Mouse (Mus musculus): ENCODE data around the gene Mecom. TPM values are rescaled to one million over a fixed set of nuclear protein-coding genes. Genes with fewer than 3 reads are reported as not detected.

The Mecom gene
- polyA plus RNA-seq, 1 experiment from 2014 or later, result 41.8 TPM

DNA sequence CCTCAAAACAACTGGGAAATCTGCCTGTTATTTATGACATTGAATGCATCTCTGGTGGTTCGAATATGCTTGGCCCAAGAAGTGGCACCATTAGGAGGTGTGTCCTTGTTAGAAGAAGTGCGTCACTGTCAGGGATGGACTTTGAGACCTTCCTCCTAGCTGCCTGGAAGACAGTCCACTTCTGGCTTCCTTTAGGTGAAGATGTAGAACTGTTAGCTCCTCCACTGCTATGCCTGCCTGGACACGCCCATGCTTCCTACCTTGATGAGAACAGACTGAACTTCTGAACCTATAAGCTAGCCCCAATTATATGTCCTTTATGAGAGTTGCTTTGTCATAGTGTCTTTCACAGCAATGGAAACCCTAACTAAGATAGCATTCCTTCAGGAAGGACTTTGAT, 352.6 kb downstream of the Mecom start:
- Histone ChIP-seq H3K4me3 (ENCODE audit: low read depth, low read length) (no peak overlapping the region), H3K4me2 (no peak overlapping the region), H3K27me3 (ENCODE audit: control insufficient read depth, insufficient read depth, low read length) (no peaks in the 10 kb centered on the region), H3K9me3 (replicated peaks; ENCODE audit: control insufficient read depth, low read length) (no peaks in the 10 kb centered on the region), H3K9ac (ENCODE audit: low read depth, low read length) (no peak overlapping the region), H3K36me3 (ENCODE audit: control insufficient read depth, insufficient read depth, low read length) (no peaks in the 10 kb centered on the region), H3K27ac (ENCODE audit: low read depth, low read length) (no peak overlapping the region), H3K4me1 (ENCODE audit: control insufficient read depth, insufficient read depth, low read length) (peaks cover 3% of the 10 kb centered on the region; the same call in 1 of the 2 replicates)
- no peak for ATAC-seq (replicated peaks; ENCODE audit: insufficient number of reproducible peaks, low FRiP score, low TSS enrichment)
- WGBS (ENCODE audit: insufficient replicate concordance), result 88% methylated on average over 3 of the region's 3 CpGs

DNA sequence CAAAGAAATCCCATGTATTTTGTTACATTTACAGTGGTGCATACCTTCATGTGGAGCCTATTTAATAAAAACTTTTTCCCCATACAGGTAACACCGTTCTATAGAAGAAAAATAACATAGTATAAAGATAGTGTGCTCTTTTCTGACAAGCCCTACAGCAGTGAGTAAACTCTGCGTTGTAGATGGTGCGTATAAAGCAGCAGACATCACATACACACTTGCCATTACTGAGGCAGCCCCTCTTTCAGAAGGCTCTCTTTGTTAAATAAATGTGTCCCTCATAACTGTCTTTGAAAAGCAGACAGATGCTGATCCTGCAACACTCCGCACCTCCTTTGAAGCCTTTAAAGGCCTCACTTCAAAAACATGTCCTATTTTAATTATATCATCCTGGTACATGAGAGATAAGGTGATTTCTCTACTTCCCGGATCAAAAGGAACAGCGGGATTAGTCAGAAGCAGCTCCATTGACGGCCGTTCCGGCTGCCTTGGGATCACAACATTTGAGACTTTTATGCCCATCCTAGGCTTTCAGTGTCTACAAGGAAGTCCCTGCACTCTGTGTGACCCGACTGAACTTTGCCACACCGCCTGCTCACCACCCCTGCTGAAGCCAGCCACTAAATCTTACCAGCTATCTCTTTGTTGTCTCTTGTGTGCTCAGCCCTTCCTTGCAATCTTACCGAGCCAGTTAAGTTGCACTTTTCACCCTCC, 355.4 kb downstream of the Mecom start:
- H3K36me3 ChIP-seq (ENCODE audit: control insufficient read depth, insufficient read depth, low read length), result no peaks in the 10 kb centered on the region
- no peaks in the 10 kb centered on the region for H3K27me3 ChIP-seq (ENCODE audit: control insufficient read depth, insufficient read depth, low read length)
- H3K4me3 ChIP-seq (ENCODE audit: low read depth, low read length), result no peak overlapping the region
- WGBS (ENCODE audit: insufficient replicate concordance), result 35% methylated on average over 12 of the region's 12 CpGs
- 0 out of 2 replicates have a peak overlapping the region, but pooled peaks have one; percentile 2 for H3K4me2 ChIP-seq
- no peak for ATAC-seq (replicated peaks; ENCODE audit: insufficient number of reproducible peaks, low FRiP score, low TSS enrichment)
- no peak overlapping the region for H3K27ac ChIP-seq (ENCODE audit: low read depth, low read length)
- H3K9me3 ChIP-seq (replicated peaks; ENCODE audit: control insufficient read depth, low read length), result no peaks in the 10 kb centered on the region
- H3K4me1 ChIP-seq (ENCODE audit: control insufficient read depth, insufficient read depth, low read length), result peaks cover 5% of the 10 kb centered on the region; the same call in 1 of the 2 replicates
- H3K9ac ChIP-seq (ENCODE audit: low read depth, low read length), result no peak overlapping the region

DNA sequence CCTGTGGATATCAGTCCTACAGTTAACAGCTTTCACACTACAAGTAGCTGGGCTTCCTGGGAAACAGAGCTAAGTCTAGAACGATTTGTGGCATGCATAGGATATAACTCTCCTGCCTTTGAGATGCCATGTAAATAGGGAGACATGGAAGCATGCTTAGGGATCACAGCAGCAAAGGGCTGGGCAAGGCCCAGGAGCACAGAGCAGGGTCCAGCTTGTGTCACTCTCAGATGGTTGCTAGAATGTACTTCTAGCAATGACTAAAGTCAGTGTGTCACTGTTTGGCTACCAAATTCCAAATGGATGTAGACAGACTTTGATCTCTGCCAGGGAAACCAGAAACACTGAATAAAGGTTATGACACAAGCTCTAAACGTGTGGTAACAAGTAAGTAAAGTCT, 358.5 kb downstream of the Mecom start:
- no peak overlapping the region for H3K27ac ChIP-seq (ENCODE audit: low read depth, low read length)

DNA sequence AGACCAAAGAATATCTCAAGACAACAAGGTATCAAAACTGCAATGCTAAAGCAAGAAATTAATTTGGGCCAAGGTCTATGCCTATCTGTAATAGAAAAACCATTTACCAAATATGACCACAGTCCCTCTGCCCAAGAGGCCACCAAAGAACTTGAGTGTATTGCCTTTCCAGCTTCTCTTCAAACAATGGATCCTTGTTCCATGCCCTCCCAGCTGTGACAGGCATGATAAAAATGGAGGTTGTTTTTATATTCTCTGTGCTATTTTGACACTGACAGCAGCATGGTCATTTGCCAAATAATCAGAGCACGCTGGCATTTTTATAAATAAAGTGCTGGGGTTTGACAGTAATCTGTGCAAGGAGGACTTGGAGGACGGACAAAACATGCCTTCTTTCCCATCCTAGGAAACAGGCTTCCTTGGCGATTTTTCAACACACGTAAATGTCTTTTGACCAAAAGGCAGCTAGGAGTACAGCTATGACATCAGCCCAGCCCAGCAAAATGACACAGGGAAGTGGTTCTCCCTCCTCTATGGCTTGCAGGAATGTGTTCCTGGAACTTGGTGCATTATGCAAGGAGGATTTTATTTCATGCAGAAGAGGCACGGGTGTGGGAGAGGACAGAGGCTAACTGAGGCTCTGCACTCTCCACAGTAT, 359.9 kb downstream of the Mecom start:
- H3K4me2 ChIP-seq, result no peak overlapping the region
- no peak overlapping the region for H3K27ac ChIP-seq (ENCODE audit: low read depth, low read length)
- H3K27me3 ChIP-seq (ENCODE audit: control insufficient read depth, insufficient read depth, low read length), result no peaks in the 10 kb centered on the region
- ATAC-seq (replicated peaks; ENCODE audit: insufficient number of reproducible peaks, low FRiP score, low TSS enrichment), result no peak
- 55% methylated on average over 5 of the region's 5 CpGs for WGBS (ENCODE audit: insufficient replicate concordance)
- no peak overlapping the region for H3K9ac ChIP-seq (ENCODE audit: low read depth, low read length)
- no peaks in the 10 kb centered on the region for H3K9me3 ChIP-seq (replicated peaks; ENCODE audit: control insufficient read depth, low read length)
- no peak overlapping the region for H3K4me3 ChIP-seq (ENCODE audit: low read depth, low read length)
- H3K4me1 ChIP-seq (ENCODE audit: control insufficient read depth, insufficient read depth, low read length), result peaks cover 5% of the 10 kb centered on the region; the same call in 1 of the 2 replicates
- H3K36me3 ChIP-seq (ENCODE audit: control insufficient read depth, insufficient read depth, low read length), result no peaks in the 10 kb centered on the region

More for the DNA sequence above, 358.5 kb downstream of the Mecom start:
- no peaks in the 10 kb centered on the region for H3K9me3 ChIP-seq (replicated peaks; ENCODE audit: control insufficient read depth, low read length)
- H3K27me3 ChIP-seq (ENCODE audit: control insufficient read depth, insufficient read depth, low read length), result no peaks in the 10 kb centered on the region
- H3K4me2 ChIP-seq, result no peak overlapping the region
- H3K4me1 ChIP-seq (ENCODE audit: control insufficient read depth, insufficient read depth, low read length), result peaks cover 5% of the 10 kb centered on the region; the same call in 1 of the 2 replicates
- H3K4me3 ChIP-seq (ENCODE audit: low read depth, low read length), result no peak overlapping the region
- no peak overlapping the region for H3K9ac ChIP-seq (ENCODE audit: low read depth, low read length)
- whole genome bisulfite sequencing (ENCODE audit: insufficient replicate concordance), result 70% methylated on average over 2 of the region's 2 CpGs
- H3K36me3 ChIP-seq (ENCODE audit: control insufficient read depth, insufficient read depth, low read length), result no peaks in the 10 kb centered on the region
- ATAC-seq (replicated peaks; ENCODE audit: insufficient number of reproducible peaks, low FRiP score, low TSS enrichment), result no peak

DNA sequence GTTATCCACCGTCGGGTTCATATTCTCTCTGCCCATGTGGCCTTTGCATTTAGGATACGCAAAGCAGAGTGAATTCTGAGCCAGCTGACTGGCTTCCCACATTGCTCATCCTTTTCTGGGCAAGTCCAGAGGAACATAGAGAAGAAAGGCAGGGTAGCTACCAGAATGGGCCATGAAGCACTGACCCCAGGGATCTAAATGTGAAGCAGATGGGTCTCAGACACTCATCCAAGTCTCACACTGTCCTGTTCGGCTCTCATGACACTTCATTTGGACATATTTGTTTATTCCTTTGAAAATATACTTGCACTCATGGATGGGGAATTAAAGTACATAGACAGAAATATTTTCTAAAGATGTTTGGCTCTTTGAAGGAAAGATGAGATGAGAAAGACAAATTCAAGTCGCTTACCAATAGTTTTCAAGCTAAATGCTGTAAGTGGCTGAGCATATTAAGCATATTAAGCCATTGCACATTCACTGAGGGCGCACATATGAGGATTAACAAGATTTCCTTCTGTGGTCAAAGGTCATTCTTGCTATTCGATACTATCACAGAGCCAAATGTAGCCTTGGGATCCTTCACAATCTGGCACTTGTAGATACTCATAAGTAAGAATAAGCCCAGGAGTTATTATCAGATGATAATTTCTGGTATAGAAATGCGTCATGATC, 365.9 kb downstream of the Mecom start:
- Histone ChIP-seq H3K9me3 (replicated peaks; ENCODE audit: control insufficient read depth, low read length) (no peaks in the 10 kb centered on the region), H3K4me3 (ENCODE audit: low read depth, low read length) (no peak overlapping the region), H3K4me1 (ENCODE audit: control insufficient read depth, insufficient read depth, low read length) (no peaks in the 10 kb centered on the region), H3K9ac (ENCODE audit: low read depth, low read length) (no peak overlapping the region), H3K27me3 (ENCODE audit: control insufficient read depth, insufficient read depth, low read length) (no peaks in the 10 kb centered on the region), H3K27ac (ENCODE audit: low read depth, low read length) (no peak overlapping the region), H3K36me3 (ENCODE audit: control insufficient read depth, insufficient read depth, low read length) (no peaks in the 10 kb centered on the region), H3K4me2 (no peak overlapping the region)
- 84% methylated on average over 8 of the region's 8 CpGs for WGBS (ENCODE audit: insufficient replicate concordance)
- no peak for ATAC-seq (replicated peaks; ENCODE audit: insufficient number of reproducible peaks, low FRiP score, low TSS enrichment)

DNA sequence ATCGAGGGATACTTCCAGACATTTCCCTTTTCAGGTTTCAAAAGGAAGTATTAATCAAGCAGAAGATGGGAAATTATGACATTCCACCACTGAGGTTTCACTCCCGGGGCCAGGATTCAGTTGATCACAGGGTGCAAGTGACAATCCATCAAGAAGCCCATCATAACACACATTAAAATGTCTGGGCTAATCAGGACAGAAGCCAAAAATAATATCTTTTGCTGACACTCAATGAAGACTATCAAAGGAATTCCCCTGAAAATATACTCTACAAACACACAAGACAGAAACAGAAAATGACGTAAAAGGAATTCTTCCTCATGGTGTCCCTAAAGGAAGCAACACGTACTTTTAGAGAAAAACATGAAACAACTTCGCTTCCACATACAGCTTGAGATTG, 371.2 kb downstream of the Mecom start:
- no peak overlapping the region for H3K27ac ChIP-seq (ENCODE audit: low read depth, low read length)
- no peak overlapping the region for H3K9ac ChIP-seq (ENCODE audit: low read depth, low read length)
- ATAC-seq (replicated peaks; ENCODE audit: insufficient number of reproducible peaks, low FRiP score, low TSS enrichment), result no peak
- no peaks in the 10 kb centered on the region for H3K9me3 ChIP-seq (replicated peaks; ENCODE audit: control insufficient read depth, low read length)
- H3K4me1 ChIP-seq (ENCODE audit: control insufficient read depth, insufficient read depth, low read length), result no peaks in the 10 kb centered on the region
- H3K4me3 ChIP-seq (ENCODE audit: low read depth, low read length), result no peak overlapping the region
- no peaks in the 10 kb centered on the region for H3K27me3 ChIP-seq (ENCODE audit: control insufficient read depth, insufficient read depth, low read length)
- no peak overlapping the region for H3K4me2 ChIP-seq
- H3K36me3 ChIP-seq (ENCODE audit: control insufficient read depth, insufficient read depth, low read length), result no peaks in the 10 kb centered on the region
- 82% methylated on average over 5 of the region's 5 CpGs for WGBS (ENCODE audit: insufficient replicate concordance)

DNA sequence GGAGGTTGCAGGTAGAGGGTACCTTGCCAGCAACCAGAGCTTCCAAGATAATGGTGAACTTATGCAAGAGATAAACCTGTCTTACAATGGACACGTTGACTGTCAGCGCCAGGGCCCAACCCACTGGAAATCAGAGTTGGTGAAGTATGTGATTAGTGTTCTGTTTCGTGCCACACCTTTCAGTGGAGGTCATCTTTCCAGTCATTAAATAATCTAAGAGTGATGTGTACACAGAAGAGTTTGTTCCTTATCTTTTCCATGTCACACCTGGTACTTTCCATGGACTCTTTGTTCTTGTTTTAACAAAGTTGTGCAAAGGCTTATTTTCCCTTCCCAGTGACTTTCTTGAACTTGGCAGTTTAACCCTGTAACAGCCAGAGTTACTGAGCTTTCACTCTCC, 374.0 kb downstream of the Mecom start:
- Histone ChIP-seq H3K27me3 (ENCODE audit: control insufficient read depth, insufficient read depth, low read length) (no peaks in the 10 kb centered on the region), H3K36me3 (ENCODE audit: control insufficient read depth, insufficient read depth, low read length) (no peaks in the 10 kb centered on the region), H3K9me3 (replicated peaks; ENCODE audit: control insufficient read depth, low read length) (no peaks in the 10 kb centered on the region), H3K4me3 (ENCODE audit: low read depth, low read length) (no peak overlapping the region), H3K4me2 (no peak overlapping the region), H3K9ac (ENCODE audit: low read depth, low read length) (no peak overlapping the region), H3K4me1 (ENCODE audit: control insufficient read depth, insufficient read depth, low read length) (no peaks in the 10 kb centered on the region), H3K27ac (ENCODE audit: low read depth, low read length) (no peak overlapping the region)
- WGBS (ENCODE audit: insufficient replicate concordance), result 67% methylated on average over 3 of the region's 3 CpGs
- ATAC-seq (replicated peaks; ENCODE audit: insufficient number of reproducible peaks, low FRiP score, low TSS enrichment), result no peak

DNA sequence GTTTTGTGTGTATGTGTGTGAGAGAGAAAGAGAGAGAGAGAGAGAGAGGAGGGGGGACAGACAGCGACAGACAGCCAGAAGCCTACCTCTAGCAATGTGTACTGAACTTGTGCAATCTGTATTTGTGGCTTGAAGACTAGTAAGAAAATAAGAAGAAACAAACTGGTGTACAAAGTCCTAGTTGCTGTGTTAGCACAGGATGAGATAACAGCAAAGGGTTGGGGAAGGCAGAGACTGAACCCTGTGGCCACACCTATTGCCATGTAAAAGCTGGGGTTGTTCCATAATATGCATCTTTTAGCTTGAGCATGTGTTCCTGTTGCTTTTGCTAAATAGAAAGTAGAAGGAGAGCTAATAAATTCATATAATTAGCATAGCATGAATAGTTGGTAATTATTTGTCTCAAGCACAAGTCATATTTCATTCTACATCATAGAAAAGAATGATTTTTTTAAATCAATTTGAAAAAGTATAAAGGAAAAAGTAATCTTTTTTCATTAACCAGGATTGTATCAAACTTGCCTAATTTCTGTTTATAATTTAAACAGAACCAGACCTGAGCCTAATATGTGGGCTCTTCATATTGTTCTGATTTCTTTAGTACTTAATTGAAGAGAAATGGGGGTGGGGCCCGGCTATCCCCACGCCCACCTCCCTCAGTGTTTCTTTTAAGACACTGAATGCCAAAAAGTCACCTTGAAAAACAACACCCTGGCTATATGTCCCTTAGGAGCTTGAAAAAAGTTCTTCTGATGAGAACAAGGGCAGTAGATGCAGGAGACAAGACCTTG, 379.2 kb downstream of the Mecom start:
- ATAC-seq (replicated peaks; ENCODE audit: insufficient number of reproducible peaks, low FRiP score, low TSS enrichment), result no peak

More for the DNA sequence above, 379.2 kb downstream of the Mecom start:
- H3K27me3 ChIP-seq (ENCODE audit: control insufficient read depth, insufficient read depth, low read length), result no peaks in the 10 kb centered on the region
- H3K36me3 ChIP-seq (ENCODE audit: control insufficient read depth, insufficient read depth, low read length), result no peaks in the 10 kb centered on the region
- H3K4me1 ChIP-seq (ENCODE audit: control insufficient read depth, insufficient read depth, low read length), result no peaks in the 10 kb centered on the region
- no peak overlapping the region for H3K9ac ChIP-seq (ENCODE audit: low read depth, low read length)
- 85% methylated on average over 3 of the region's 3 CpGs for WGBS (ENCODE audit: insufficient replicate concordance)
- no peak overlapping the region for H3K4me2 ChIP-seq
- H3K9me3 ChIP-seq (replicated peaks; ENCODE audit: control insufficient read depth, low read length), result no peaks in the 10 kb centered on the region
- H3K4me3 ChIP-seq (ENCODE audit: low read depth, low read length), result no peak overlapping the region
- no peak overlapping the region for H3K27ac ChIP-seq (ENCODE audit: low read depth, low read length)
